Mouse (Mus musculus) spleen, postnatal 36 days (tissue): ENCODE results near the gene Rora.

Experiments used
- DNase-seq, 2 experiments: peaks; one replicate each; pipeline ENCODE4 v3.0.0; 2022; ENCODE audit warnings: low spot score in 2 of 2, mixed read lengths in 1 of 2

Rora gene

GRCm38 (mm10) chr9:69008706-69009105 is 355.1 kb downstream of the Rora start:
- DNase-seq: no peak

GRCm38 (mm10) chr9:69010886-69011285 is 357.3 kb downstream of the Rora start:
- DNase-seq: no peak

GRCm38 (mm10) chr9:69013186-69013715 is 359.7 kb downstream of the Rora start:
- DNase-seq: no peak

GRCm38 (mm10) chr9:69014203-69014602 is 360.6 kb downstream of the Rora start:
- DNase-seq: no peak

- DNase-seq: no peak
Observed at GRCm38 (mm10) chr9:69020381-69020780, 366.8 kb downstream of the Rora start.

GRCm38 (mm10) chr9:69021482-69021881 is 367.9 kb downstream of the Rora start:
- DNase-seq: no peak

- DNase-seq: no peak
Observed at GRCm38 (mm10) chr9:69023314-69023713, 369.7 kb downstream of the Rora start.

- no peak for DNase-seq
Observed at GRCm38 (mm10) chr9:69028177-69028576, 374.6 kb downstream of the Rora start.

GRCm38 (mm10) chr9:69034301-69034871 is 380.8 kb downstream of the Rora start:
- peak; percentile 44 to 46 for DNase-seq

GRCm38 (mm10) chr9:69035456-69035855 is 381.9 kb downstream of the Rora start:
- DNase-seq: no peak

GRCm38 (mm10) chr9:69036296-69036695 is 382.7 kb downstream of the Rora start:
- no peak for DNase-seq

GRCm38 (mm10) chr9:69043920-69044613 is 390.5 kb downstream of the Rora start:
- DNase-seq: no peak

GRCm38 (mm10) chr9:69044614-69045133 is 391.1 kb downstream of the Rora start:
- no peak for DNase-seq

GRCm38 (mm10) chr9:69045908-69046307 is 392.3 kb downstream of the Rora start:
- no peak for DNase-seq

GRCm38 (mm10) chr9:69050856-69051255 is 397.3 kb downstream of the Rora start:
- no peak for DNase-seq

GRCm38 (mm10) chr9:69051890-69052289 is 398.3 kb downstream of the Rora start:
- DNase-seq: no peak

- no peak for DNase-seq
Observed at GRCm38 (mm10) chr9:69055302-69055701, 401.7 kb downstream of the Rora start.

GRCm38 (mm10) chr9:69071203-69071867 is 417.7 kb downstream of the Rora start:
- no peak for DNase-seq

- DNase-seq: no peak
Observed at GRCm38 (mm10) chr9:69073271-69073670, 419.7 kb downstream of the Rora start.

- DNase-seq: no peak
Observed at GRCm38 (mm10) chr9:69084086-69084719, 430.6 kb downstream of the Rora start.

GRCm38 (mm10) chr9:69084720-69085661 is 431.4 kb downstream of the Rora start:
- DNase-seq: no peak
